Mouse (Mus musculus) kidney, postnatal 14 days (tissue): Measurements from ENCODE around the gene Erc2.
"Not testable (repeated sequence)": the region's sequence is repeated elsewhere in the genome, so short reads cannot be mapped to it uniquely, and the experiment has no call there.

ENCODE experiments used
- DNase-seq: peaks from one replicate; pipeline ENCODE4 v3.0.0; 2022; ENCODE audit warnings: mixed read lengths

The Erc2 gene

GRCm38 (mm10) chr14:27846875-27847274, 224.6 kb downstream of the Erc2 start:
- DNase-seq: no peak

DNA sequence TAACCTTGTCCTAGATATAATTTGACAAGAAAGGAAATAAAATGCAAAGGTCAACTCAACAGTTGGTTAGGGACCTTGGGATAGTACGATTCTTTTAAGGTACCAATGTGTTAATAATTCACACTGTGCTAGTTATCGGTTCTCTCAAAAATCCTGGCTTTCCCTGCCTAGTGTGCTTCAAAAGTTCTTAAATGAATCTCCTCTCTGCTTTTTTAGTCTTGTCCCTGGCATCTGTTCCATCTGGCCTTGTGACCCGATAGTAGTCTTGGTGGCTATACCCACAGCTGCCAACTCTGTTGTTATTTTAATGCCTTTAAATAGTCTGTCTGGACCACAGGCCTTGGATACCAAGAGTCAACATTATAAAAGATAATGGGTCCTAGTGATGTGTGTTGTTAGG, 225.1 kb downstream of the Erc2 start:
- DNase-seq: no peak

- DNase-seq: no peak
These were observed 229.0 kb downstream of the Erc2 start for GRCm38 (mm10) chr14:27851231-27851630.

GRCm38 (mm10) chr14:27852606-27853005, 230.4 kb downstream of the Erc2 start:
- no peak for DNase-seq

DNA sequence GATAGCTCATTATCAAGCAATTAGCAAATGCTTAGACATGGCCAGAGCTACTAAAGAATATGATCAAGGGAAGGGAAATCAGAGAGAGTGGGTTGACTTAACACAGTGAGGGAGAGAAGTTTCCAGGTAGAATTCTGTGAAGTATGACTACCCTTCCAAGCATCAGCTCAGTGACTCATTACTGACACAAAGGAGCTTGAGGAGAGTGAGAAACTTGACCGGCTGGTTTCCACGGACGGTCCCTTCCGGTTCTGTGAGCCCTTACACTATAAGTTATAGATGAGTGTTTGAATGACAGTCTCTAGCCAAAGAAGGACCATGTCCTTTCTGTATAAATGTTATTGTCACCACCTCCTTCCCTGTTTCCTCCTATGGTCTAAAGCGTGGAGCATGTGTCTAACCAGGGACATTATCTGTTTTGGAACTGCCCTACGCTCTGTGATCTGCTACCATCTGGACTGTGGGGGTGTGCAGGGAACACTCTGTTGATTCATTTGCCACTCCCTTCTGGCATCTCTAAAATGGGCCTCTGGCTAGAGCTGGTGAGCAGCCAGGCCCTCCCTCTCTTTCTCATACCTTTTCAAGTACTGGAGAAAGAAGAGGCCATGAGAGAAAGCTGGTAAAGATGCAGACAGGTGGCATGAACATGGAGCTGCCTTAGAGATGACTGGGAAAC, 238.3 kb downstream of the Erc2 start:
- no peak for DNase-seq

DNA sequence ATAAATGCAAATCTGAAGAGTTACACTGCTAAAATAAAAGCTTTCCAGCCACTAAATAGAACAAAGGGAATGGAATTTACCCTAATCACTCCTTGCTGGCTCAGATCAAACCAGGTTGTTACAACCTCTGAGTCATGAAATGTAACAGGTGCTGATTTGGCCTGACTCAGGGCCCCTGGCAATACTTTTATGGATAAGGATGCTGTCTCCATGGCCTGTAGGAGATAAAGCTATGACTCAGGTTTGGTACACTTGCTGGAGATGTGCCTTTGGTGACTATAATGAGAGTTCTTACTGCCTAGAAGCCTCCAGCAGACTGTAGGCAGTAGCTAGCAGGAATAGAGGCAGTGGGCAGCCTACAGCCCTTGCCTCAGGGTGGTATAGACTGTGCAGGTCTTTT, 240.1 kb downstream of the Erc2 start:
- DNase-seq: no peak

GRCm38 (mm10) chr14:27867386-27867785, 245.2 kb downstream of the Erc2 start:
- no peak for DNase-seq

DNA sequence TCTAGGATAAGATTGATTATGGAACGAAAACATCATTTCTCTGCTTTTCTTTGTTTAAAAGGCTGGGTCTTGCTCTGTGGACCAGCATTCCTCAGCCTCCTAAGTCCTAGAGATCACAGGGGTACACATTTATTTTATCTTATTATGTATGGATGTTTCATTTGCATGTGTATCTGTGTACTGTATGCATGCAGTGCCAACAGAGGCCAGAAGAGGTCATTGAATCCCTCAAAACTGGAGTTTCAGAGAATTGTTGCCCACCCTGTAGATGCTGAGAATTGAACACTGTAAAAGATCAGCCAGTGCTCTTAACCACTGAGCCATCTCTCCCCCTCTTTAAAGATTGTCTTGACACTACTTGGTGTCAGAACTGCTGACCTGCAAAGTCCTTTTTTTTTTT, 251.4 kb downstream of the Erc2 start:
- no peak for DNase-seq

DNA sequence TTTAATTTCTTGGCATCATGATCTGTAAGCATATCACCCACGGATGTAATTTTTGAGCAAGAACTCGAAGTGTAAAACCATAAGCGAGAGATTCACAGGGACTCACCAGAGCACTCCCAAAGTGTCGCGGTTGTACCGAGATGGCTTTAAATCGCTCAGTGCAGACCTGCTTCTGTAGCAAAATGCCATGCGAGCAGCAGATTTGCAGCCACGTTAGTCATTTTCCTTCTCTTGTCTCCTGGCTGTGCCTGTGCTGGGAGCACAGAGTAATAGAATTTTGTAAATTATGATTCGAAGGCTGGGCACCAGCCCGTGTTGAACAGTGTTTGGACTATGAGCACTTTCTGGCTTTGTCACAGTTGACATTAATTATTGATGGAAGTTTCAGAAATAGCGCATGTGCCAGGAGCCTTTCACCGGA, 253.8 kb downstream of the Erc2 start:
- peak; percentile 14 for DNase-seq

DNA sequence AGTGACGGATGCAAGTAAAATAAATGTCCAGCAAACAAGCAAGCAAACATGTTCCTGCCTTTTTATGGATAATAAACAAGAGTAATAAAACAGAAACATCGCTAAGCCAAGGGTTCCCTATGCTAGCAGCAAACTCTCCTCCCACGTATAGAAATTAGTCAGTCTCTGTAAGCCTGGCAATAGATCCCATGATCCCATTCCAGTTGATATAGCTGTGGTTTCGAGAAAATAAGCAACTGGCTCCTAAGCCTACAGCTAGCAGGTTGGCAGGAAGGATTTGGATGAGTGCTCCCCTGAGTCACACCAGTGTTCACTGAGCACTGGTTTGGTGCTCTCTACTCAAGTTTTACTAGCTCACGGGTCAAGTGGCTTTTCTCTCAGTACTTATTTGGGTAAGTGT, 259.7 kb downstream of the Erc2 start:
- DNase-seq: no peak

GRCm38 (mm10) chr14:27886337-27886736, 264.1 kb downstream of the Erc2 start:
- not testable (repeated sequence) for DNase-seq

GRCm38 (mm10) chr14:27887488-27887887, 265.3 kb downstream of the Erc2 start:
- DNase-seq: no peak

DNA sequence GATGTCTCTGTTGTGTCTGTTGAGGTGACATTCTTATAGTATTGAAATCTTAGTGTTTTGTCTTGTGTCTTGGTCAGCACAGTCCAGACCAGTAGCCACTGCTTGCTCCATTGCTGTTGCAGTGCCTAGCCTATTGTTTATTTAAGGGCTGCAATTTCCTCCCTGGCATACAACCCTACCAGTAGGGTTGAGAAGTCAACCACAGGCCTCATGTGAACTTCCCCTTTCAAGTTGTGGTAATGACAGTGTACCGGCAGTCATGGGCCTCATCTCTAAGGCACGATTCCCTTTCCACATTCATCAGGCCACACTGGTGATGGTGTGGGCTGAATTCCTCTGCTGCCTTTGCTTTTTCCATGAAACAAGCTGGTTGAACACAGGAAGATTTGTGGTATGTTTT, 267.4 kb downstream of the Erc2 start:
- DNase-seq: no peak

- no peak for DNase-seq
These were observed 270.2 kb downstream of the Erc2 start for GRCm38 (mm10) chr14:27892416-27892815.

- no peak for DNase-seq
These were observed 279.5 kb downstream of the Erc2 start for GRCm38 (mm10) chr14:27901772-27902171.

DNA sequence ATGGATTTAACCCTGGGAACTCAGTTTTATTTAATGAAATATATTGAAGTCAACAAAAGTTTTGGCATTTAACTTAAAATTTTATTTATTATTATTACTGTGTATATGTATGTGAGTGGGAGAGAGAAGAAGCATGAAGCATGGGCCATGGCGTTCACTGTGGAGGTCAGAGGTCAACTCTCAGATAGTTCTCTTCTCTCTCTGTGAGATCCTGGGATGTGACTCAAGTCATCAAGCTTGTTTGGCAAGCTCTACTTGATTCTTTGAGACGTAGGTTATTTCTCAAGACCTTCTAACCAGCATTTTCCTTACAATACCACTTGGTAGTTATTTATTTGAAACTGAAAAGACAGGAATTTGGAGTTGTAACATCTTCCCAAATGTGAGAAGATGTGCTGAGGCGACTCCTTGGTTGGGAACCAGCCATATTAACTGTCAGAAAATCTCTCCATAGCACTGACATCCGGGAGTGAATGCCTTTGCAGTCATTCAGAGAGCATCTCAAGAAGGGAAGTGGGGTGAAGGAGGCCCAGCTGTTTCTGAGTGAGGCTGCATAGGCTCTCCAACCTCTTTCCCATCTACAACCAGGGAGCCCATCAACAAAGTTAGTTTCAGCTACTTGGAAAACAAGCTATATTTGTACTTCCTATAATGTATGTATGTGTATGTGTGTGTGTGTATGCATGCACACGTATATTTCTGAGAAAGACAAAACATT, 299.6 kb downstream of the Erc2 start:
- DNase-seq: no peak

GRCm38 (mm10) chr14:27927369-27927768, 305.1 kb downstream of the Erc2 start:
- DNase-seq: no peak

GRCm38 (mm10) chr14:27933533-27933932, 311.3 kb downstream of the Erc2 start:
- DNase-seq: no peak

GRCm38 (mm10) chr14:27935714-27936113, 313.5 kb downstream of the Erc2 start:
- DNase-seq: no peak

DNA sequence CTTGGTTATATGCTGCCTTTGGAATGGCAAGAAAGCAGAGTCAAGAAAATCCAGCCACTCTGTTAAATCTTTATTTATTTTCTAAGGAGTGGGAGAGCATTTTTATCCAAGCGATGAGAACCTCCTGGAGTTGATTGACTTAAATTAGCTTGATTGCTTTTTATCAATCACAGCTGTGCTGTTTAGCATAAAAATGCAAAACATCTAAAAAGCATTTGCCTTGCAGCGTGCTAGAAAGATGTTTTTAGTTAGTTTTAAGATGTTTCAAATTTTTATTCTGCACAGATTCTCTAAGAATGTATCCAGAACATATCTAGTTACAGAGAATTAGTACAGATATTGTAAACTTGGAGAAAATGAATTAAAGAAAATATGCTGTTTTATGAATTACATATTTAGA, 315.7 kb downstream of the Erc2 start:
- no peak for DNase-seq

GRCm38 (mm10) chr14:27945276-27945675, 323.0 kb downstream of the Erc2 start:
- DNase-seq: peak; percentile 28

- DNase-seq: no peak
These were observed 324.0 kb downstream of the Erc2 start for GRCm38 (mm10) chr14:27946211-27946610.

DNA sequence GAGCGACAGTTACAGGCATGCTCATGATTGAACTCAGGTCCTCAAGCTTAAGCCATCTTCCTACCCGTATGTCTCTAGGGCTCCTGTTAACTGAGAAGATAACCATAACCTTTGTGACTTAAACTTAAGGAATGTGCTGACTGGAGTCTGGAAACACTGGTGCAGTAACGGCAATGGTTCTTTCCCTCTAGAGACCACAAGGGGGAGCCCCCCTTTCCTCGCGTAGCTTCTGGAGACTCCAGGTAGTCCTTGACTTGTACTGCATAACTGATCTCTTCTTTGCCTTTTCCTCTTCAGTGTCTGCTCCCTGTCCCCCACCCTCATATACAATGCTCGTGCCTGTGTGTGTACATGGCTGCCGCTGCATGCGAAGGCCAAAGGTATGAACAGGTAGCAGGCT, 326.2 kb downstream of the Erc2 start:
- peak; percentile 4 for DNase-seq

DNA sequence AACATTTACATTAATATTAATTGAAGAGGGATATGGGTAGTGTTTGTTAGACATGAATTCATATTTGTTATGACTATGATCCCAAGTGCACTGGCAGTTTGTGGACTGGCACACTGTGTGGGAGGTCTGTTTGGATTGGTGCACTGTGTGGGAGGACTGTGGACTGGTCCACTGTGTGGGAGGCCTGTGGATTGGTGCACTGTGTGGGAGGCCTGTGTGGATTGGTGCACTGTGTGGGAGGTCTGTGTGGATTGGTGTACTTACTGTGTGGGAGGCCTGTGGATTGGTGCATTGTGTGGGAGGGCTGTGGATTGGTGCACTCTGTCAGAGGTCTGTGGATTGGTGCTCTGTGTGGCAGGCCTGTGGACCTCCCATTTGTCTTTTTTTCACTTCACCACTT, 331.6 kb downstream of the Erc2 start:
- no peak for DNase-seq

DNA sequence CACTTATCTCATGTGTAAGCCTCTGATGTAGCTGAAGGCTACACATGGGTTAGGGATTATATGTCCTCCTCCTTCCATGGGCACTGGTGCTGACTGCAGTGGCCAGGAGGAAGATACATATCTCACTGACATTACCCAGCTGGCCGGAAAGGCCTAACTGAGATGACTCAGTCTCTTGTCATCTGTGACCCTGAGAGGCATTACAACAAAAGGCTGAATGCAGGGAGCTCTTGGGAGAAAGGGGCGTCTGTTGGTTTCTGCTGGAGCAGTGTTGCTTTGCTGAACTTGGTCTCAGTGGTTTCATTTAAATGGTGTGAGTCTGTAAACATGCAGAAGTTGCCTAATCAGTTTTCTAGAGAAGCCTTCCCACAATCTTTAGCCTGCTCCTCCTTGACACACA, 334.6 kb downstream of the Erc2 start:
- peak; percentile 32 for DNase-seq
